Mouse (Mus musculus) forebrain, embryonic 13.5 days (tissue): ENCODE results near the gene Wdr35. TPM values are rescaled to one million over a fixed set of nuclear protein-coding genes. Genes with fewer than 3 reads are reported as not detected.

Source experiments
- ATAC-seq: fragments of 200-750 bp; cut with Nextera tagmentation; 2 replicates; pipeline ENCODE4 v1.8.0; 2017
- H3K27ac ChIP-seq: fragments of 300-500 bp; sonication (generic); 2 replicates; pipeline ENCODE4 v1.5.1; 2015; ENCODE audit warnings: inconsistent platforms, mild to moderate bottlenecking, moderate library complexity
- H3K27me3 ChIP-seq: fragments of 300-500 bp; sonication (generic); 2 replicates; pipeline ENCODE4 v1.6.1; 2015; ENCODE audit warnings: mild to moderate bottlenecking, inconsistent platforms
- H3K36me3 ChIP-seq: fragments of 300-500 bp; sonication (generic); 2 replicates; pipeline ENCODE4 v1.6.1; 2015; ENCODE audit warnings: mild to moderate bottlenecking, inconsistent platforms; ENCODE audit not compliant: poor library complexity, severe bottlenecking
- H3K4me1 ChIP-seq: fragments of 300-500 bp; sonication (generic); 2 replicates; pipeline ENCODE4 v1.6.1; 2015; ENCODE audit warnings: inconsistent platforms
- H3K4me2 ChIP-seq: fragments of 300-500 bp; sonication (generic); 2 replicates; pipeline ENCODE4 v1.6.1; 2015; ENCODE audit warnings: inconsistent platforms, mild to moderate bottlenecking, moderate library complexity
- H3K4me3 ChIP-seq: fragments of 300-500 bp; sonication (generic); 2 replicates; pipeline ENCODE4 v1.5.1; 2015; ENCODE audit warnings: mild to moderate bottlenecking, inconsistent platforms
- H3K9ac ChIP-seq: fragments of 300-500 bp; sonication (generic); 2 replicates; pipeline ENCODE4 v1.6.1; 2015; ENCODE audit warnings: mild to moderate bottlenecking, inconsistent platforms
- H3K9me3 ChIP-seq: fragments of 300-500 bp; sonication (generic); replicated peaks from 2 replicates; pipeline ENCODE4 v1.6.1; 2016; ENCODE audit warnings: inconsistent platforms
- WGBS: fragments of 180-500 bp; shearing (Covaris S2); methylation state at CpG from one replicate; pipeline ENCODE4 v1.1.7; 2015; 5-methylcytosine and 5-hydroxymethylcytosine counted together
- polyA plus RNA-seq: library from polyadenylated mRNA; unstranded; fragments of >200 nt; fragmentation: Nextera tagmentation; extraction: Ambion mirVana; gene quantifications from 2 replicates; pipeline ENCODE4 v1.2.1, GENCODE M21; 2015

Gene Wdr35
- polyA plus RNA-seq, 1 experiment from 2014 or later: 21.3 TPM

- Histone ChIP-seq H3K4me2 (no peak overlapping the region), H3K4me1 (no peaks in the 10 kb centered on the region), H3K27me3 (no peaks in the 10 kb centered on the region), H3K9me3 (no peaks in the 10 kb centered on the region), H3K36me3 (no peaks in the 10 kb centered on the region), H3K9ac (no peak overlapping the region), H3K4me3 (no peak overlapping the region), H3K27ac (no peak overlapping the region)
- 88% methylated on average over 3 of the region's 3 CpGs for WGBS
- no peak for ATAC-seq
Measured at GRCm38 (mm10) chr12:9059502-9059901, 85.8 kb downstream of the Wdr35 start.

- no peaks in the 10 kb centered on the region for H3K9me3 ChIP-seq
- no peak overlapping the region for H3K4me2 ChIP-seq
- H3K4me3 ChIP-seq: no peak overlapping the region
- no peaks in the 10 kb centered on the region for H3K4me1 ChIP-seq
- H3K27me3 ChIP-seq: no peaks in the 10 kb centered on the region
- H3K9ac ChIP-seq: no peak overlapping the region
- no peak for ATAC-seq
- no peaks in the 10 kb centered on the region for H3K36me3 ChIP-seq
- no peak overlapping the region for H3K27ac ChIP-seq
- 90% methylated on average over 9 of the region's 9 CpGs for WGBS
Measured at GRCm38 (mm10) chr12:9059965-9060364, 86.3 kb downstream of the Wdr35 start.

GRCm38 (mm10) chr12:9063611-9064010, 89.9 kb downstream of the Wdr35 start:
- Histone ChIP-seq H3K9ac (no peak overlapping the region), H3K27me3 (no peaks in the 10 kb centered on the region), H3K4me3 (no peak overlapping the region), H3K4me2 (no peak overlapping the region), H3K27ac (no peak overlapping the region), H3K36me3 (no peaks in the 10 kb centered on the region), H3K9me3 (no peaks in the 10 kb centered on the region), H3K4me1 (no peaks in the 10 kb centered on the region)
- 57% methylated on average over 6 of the region's 6 CpGs for WGBS
- no peak for ATAC-seq

GRCm38 (mm10) chr12:9071058-9071457, 97.4 kb downstream of the Wdr35 start:
- Histone ChIP-seq H3K9me3 (no peaks in the 10 kb centered on the region), H3K4me2 (no peak overlapping the region), H3K36me3 (no peaks in the 10 kb centered on the region), H3K4me1 (peaks cover 8% of the 10 kb centered on the region; the same call in 1 of the 2 replicates), H3K27me3 (no peaks in the 10 kb centered on the region), H3K9ac (no peak overlapping the region), H3K4me3 (no peak overlapping the region), H3K27ac (no peak overlapping the region)
- 76% methylated on average over 1 of the region's 1 CpGs for WGBS
- ATAC-seq: 0 out of 2 replicates have a peak, but pooled peaks have one; percentile 27

- ATAC-seq: peak; percentile 76
- H3K9ac ChIP-seq: no peak overlapping the region
- H3K9me3 ChIP-seq: no peaks in the 10 kb centered on the region
- H3K27ac ChIP-seq: no peak overlapping the region
- H3K27me3 ChIP-seq: no peaks in the 10 kb centered on the region
- no peak overlapping the region for H3K4me2 ChIP-seq
- no peak overlapping the region for H3K4me3 ChIP-seq
- peaks cover 8% of the 10 kb centered on the region; the same call in 1 of the 2 replicates for H3K4me1 ChIP-seq
- H3K36me3 ChIP-seq: no peaks in the 10 kb centered on the region
- WGBS: 20% methylated on average over 4 of the region's 4 CpGs
Measured at GRCm38 (mm10) chr12:9071493-9071892, 97.8 kb downstream of the Wdr35 start.

- no peaks in the 10 kb centered on the region for H3K27me3 ChIP-seq
- H3K27ac ChIP-seq: no peak overlapping the region
- no peaks in the 10 kb centered on the region for H3K36me3 ChIP-seq
- no peak overlapping the region for H3K4me2 ChIP-seq
- no peak overlapping the region for H3K4me3 ChIP-seq
- no peaks in the 10 kb centered on the region for H3K9me3 ChIP-seq
- no peak for ATAC-seq
- WGBS: 88% methylated on average over 3 of the region's 3 CpGs
- H3K4me1 ChIP-seq: no peaks in the 10 kb centered on the region
- H3K9ac ChIP-seq: no peak overlapping the region
Measured at GRCm38 (mm10) chr12:9077554-9078125, 103.9 kb downstream of the Wdr35 start.

Other genes starting within 250 kb of the Wdr35 start
- 38.2 and 43.4 TPM in 2 replicates for gene Sdc1, start 202.6 kb upstream of the Wdr35 start, polyA plus RNA-seq
- gene Laptm4a, start 52.2 kb upstream of the Wdr35 start, polyA plus RNA-seq: 243 and 246 TPM in 2 replicates
- gene Matn3, start 26.0 kb upstream of the Wdr35 start, polyA plus RNA-seq: 0.09 and 0.25 TPM in 2 replicates
- gene Ttc32, start 56.1 kb downstream of the Wdr35 start, polyA plus RNA-seq: 16.9 and 20.4 TPM in 2 replicates